Mouse (Mus musculus) liver, adult 2 months (tissue): Measurements from ENCODE around the gene Rabif.
"Not testable (repeated sequence)": the region's sequence is repeated elsewhere in the genome, so short reads cannot be mapped to it uniquely, and the experiment has no call there.

Experiments
- CTCF ChIP-seq: fragments of 200-500 bp; IDR thresholded peaks from 2 replicates; pipeline ENCODE4 v1.5.1; 2011; ENCODE audit warnings: low read depth, low read length, control low read depth
- POLR2A ChIP-seq: fragments of 200-500 bp; IDR thresholded peaks from 2 replicates; pipeline ENCODE4 v1.6.1; 2011; ENCODE audit warnings: low read length, control low read depth; ENCODE audit not compliant: insufficient read depth; ENCODE audit errors: extremely low read depth

- TF ChIP-seq POLR2A, CTCF: not testable (repeated sequence)
Measured at GRCm38 (mm10) chr1:134517841-134518240, 23.4 kb downstream of the Rabif start.
